Mouse (Mus musculus): ENCODE data around the gene Gm20388. TPM values are rescaled to one million over a fixed set of nuclear protein-coding genes. Genes with fewer than 3 reads are reported as not detected.
A peak's percentile ranks its signal among the peaks of the same experiment; 100 is the strongest.

The Gm20388 gene
- polyA plus RNA-seq, 1 experiment from 2014 or later, result not detected

DNA sequence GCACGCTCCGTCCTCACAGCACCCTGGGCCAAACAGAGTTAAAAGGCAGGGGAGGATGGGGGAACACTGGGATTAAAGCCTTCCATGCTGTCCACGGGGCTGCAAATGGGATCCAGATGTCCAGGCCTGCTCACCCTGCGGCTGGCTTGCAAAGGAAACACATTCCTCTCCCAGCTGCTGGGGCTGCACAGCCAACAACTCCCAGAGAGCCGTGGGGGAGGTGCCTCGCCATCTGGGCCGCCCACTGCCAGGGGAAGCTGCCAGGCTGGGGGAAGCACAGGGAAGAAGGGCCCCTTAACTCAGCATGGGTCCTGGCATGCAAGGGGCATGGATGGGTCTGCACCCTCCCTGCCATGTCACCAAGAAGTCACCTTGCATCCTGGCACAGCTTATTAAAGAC is 2750.5 kb downstream of the Gm20388 start:
- no peaks in the 10 kb centered on the region for H3K27me3 ChIP-seq (replicated peaks)
- peak overlapping the region; percentile 51 for H3K27ac ChIP-seq (replicated peaks)
- no peaks in the 10 kb centered on the region for H3K9me3 ChIP-seq
- 29% methylated on average over 7 of the region's 7 CpGs for WGBS
- H3K4me2 ChIP-seq, result 0 out of 2 replicates have a peak overlapping the region, but pooled peaks have one; percentile 0
- no peak overlapping the region for H3K9ac ChIP-seq
- H3K36me3 ChIP-seq, result no peaks in the 10 kb centered on the region
- H3K4me3 ChIP-seq, result no peak overlapping the region
- peak; percentile 28; the same call in 1 of the 2 replicates for ATAC-seq (ENCODE audit: extremely low read depth, insufficient number of reproducible peaks, low FRiP score, low TSS enrichment)
- H3K4me1 ChIP-seq, result peaks cover 70% of the 10 kb centered on the region

DNA sequence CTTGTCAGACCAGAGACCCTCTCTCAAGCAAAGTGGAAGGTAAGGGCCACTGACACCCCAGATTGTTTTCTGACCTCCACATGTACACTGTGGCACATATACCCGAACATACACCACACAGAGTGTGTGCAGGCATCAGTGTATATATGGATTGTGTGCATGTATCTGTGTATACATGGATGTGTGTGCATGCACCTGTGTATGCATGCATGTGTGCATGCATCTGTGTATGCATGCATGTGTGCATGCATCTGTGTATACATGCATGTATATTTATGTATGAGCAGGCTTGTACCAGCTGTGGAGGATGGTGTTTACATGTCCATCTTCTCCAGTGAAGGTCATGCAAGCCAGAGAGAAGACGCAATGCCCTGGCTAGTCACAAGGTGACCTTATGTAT is 2751.3 kb downstream of the Gm20388 start:
- Histone ChIP-seq H3K9me3 (no peaks in the 10 kb centered on the region), H3K4me2 (no peak overlapping the region), H3K4me3 (no peak overlapping the region), H3K9ac (no peak overlapping the region), H3K27me3 (replicated peaks) (no peaks in the 10 kb centered on the region), H3K36me3 (no peaks in the 10 kb centered on the region), H3K4me1 (peaks cover 72% of the 10 kb centered on the region), H3K27ac (replicated peaks) (no peak overlapping the region)
- WGBS, result 78% methylated on average over 2 of the region's 2 CpGs
- ATAC-seq (ENCODE audit: extremely low read depth, insufficient number of reproducible peaks, low FRiP score, low TSS enrichment), result no peak

GRCm38 (mm10) chr8:122663106-122663505 is 2752.5 kb downstream of the Gm20388 start:
- Histone ChIP-seq H3K4me2 (no peak overlapping the region), H3K36me3 (no peaks in the 10 kb centered on the region), H3K27ac (replicated peaks) (no peak overlapping the region), H3K27me3 (replicated peaks) (no peaks in the 10 kb centered on the region; the same call in 1 of the 2 replicates), H3K4me3 (no peak overlapping the region), H3K9ac (no peak overlapping the region), H3K4me1 (peaks cover 80% of the 10 kb centered on the region), H3K9me3 (no peaks in the 10 kb centered on the region)
- no peak for ATAC-seq (ENCODE audit: extremely low read depth, insufficient number of reproducible peaks, low FRiP score, low TSS enrichment)
- WGBS, result 74% methylated on average over 3 of the region's 3 CpGs

- H3K27ac ChIP-seq (replicated peaks), result no peak overlapping the region
- no peaks in the 10 kb centered on the region for H3K9me3 ChIP-seq
- no peak for ATAC-seq (ENCODE audit: extremely low read depth, insufficient number of reproducible peaks, low FRiP score, low TSS enrichment)
- no peak overlapping the region for H3K4me2 ChIP-seq
- WGBS, result 73% methylated on average over 5 of the region's 5 CpGs
- H3K9ac ChIP-seq, result no peak overlapping the region
- H3K4me3 ChIP-seq, result no peak overlapping the region
- no peaks in the 10 kb centered on the region for H3K36me3 ChIP-seq
- H3K27me3 ChIP-seq (replicated peaks), result peaks cover 2% of the 10 kb centered on the region; the same call in 1 of the 2 replicates
- peaks cover 79% of the 10 kb centered on the region for H3K4me1 ChIP-seq
Observed at GRCm38 (mm10) chr8:122663670-122664069, 2753.0 kb downstream of the Gm20388 start.

GRCm38 (mm10) chr8:122665221-122665620 is 2754.6 kb downstream of the Gm20388 start:
- H3K4me2 ChIP-seq, result peak overlapping the region; percentile 40
- no peak for ATAC-seq (ENCODE audit: extremely low read depth, insufficient number of reproducible peaks, low FRiP score, low TSS enrichment)
- peak overlapping the region; percentile 62; the same call in 1 of the 2 replicates for H3K9ac ChIP-seq
- H3K4me1 ChIP-seq, result peaks cover 90% of the 10 kb centered on the region
- 58% methylated on average over 8 of the region's 8 CpGs for WGBS
- H3K4me3 ChIP-seq, result no peak overlapping the region
- H3K9me3 ChIP-seq, result no peaks in the 10 kb centered on the region
- no peaks in the 10 kb centered on the region for H3K36me3 ChIP-seq
- H3K27me3 ChIP-seq (replicated peaks), result peaks cover 11% of the 10 kb centered on the region; the same call in 1 of the 2 replicates
- peak overlapping the region; percentile 81 for H3K27ac ChIP-seq (replicated peaks)

GRCm38 (mm10) chr8:122665667-122666316 is 2755.2 kb downstream of the Gm20388 start:
- no peak for ATAC-seq (ENCODE audit: extremely low read depth, insufficient number of reproducible peaks, low FRiP score, low TSS enrichment)
- Histone ChIP-seq H3K27ac (replicated peaks) (peak overlapping the region; percentile 81), H3K4me1 (peaks cover 90% of the 10 kb centered on the region), H3K27me3 (replicated peaks) (peaks cover 17% of the 10 kb centered on the region), H3K36me3 (no peaks in the 10 kb centered on the region), H3K9me3 (no peaks in the 10 kb centered on the region), H3K9ac (peak overlapping the region; percentile 62), H3K4me3 (no peak overlapping the region), H3K4me2 (peak overlapping the region; percentile 40)
- 47% methylated on average over 12 of the region's 14 CpGs for WGBS

DNA sequence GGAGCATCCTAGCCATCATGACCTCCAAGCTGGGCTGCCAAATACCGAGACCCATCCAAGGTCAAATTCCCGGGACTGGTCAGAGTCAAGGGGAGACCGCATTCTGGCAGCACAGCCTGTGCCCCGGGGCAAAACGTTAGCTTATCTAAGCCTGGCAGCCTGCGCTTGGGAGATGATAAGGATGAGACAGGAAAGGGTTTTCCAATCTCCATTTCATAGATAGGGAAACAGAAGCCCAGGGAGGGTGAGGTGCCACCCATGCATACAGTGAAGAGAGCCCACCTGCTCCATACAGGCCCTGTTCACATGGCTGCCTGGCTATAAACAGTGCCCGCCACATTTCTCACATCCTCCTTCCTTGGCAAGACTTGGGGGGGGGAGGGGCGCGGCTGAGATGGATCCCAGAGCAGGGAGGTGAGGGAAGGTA is 2755.7 kb downstream of the Gm20388 start:
- Histone ChIP-seq H3K36me3 (no peaks in the 10 kb centered on the region), H3K4me3 (no peak overlapping the region), H3K27me3 (replicated peaks) (peaks cover 23% of the 10 kb centered on the region), H3K9ac (peak overlapping the region; percentile 15; the same call in 1 of the 2 replicates), H3K9me3 (no peaks in the 10 kb centered on the region), H3K4me2 (peak overlapping the region; percentile 27), H3K27ac (replicated peaks) (peak overlapping the region; percentile 81), H3K4me1 (peaks cover 84% of the 10 kb centered on the region)
- WGBS, result 9% methylated on average over 9 of the region's 9 CpGs
- ATAC-seq (ENCODE audit: extremely low read depth, insufficient number of reproducible peaks, low FRiP score, low TSS enrichment), result no peak

GRCm38 (mm10) chr8:122666827-122667226 is 2756.2 kb downstream of the Gm20388 start:
- H3K27me3 ChIP-seq (replicated peaks), result peaks cover 27% of the 10 kb centered on the region
- H3K36me3 ChIP-seq, result no peaks in the 10 kb centered on the region
- H3K27ac ChIP-seq (replicated peaks), result peak overlapping the region; percentile 81
- 44% methylated on average over 12 of the region's 12 CpGs for WGBS
- peak overlapping the region; percentile 27 for H3K4me2 ChIP-seq
- ATAC-seq (ENCODE audit: extremely low read depth, insufficient number of reproducible peaks, low FRiP score, low TSS enrichment), result no peak
- H3K4me3 ChIP-seq, result no peak overlapping the region
- peak overlapping the region; percentile 15; the same call in 1 of the 2 replicates for H3K9ac ChIP-seq
- no peaks in the 10 kb centered on the region for H3K9me3 ChIP-seq
- peaks cover 80% of the 10 kb centered on the region for H3K4me1 ChIP-seq

DNA sequence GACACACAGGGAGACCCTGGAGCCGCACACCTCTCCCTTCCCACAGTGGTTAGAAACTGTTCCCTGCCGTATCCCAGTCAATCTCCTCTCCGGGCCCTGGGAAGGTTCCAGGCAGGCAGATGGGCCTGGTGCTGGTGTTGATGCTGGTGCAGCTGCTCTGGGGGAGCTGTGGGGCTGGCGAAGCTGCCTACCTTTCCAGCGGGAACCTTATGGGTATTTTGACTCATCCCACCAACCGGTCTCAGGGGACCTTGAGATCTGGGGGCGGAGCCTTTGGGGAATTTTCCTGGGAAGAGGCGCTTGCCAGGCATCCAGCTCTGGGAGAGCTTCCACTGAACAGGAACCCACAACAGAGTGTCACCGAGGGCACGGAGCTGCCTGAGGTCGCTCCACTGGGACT is 2757.2 kb downstream of the Gm20388 start:
- ATAC-seq (ENCODE audit: extremely low read depth, insufficient number of reproducible peaks, low FRiP score, low TSS enrichment), result no peak
- no peaks in the 10 kb centered on the region for H3K9me3 ChIP-seq
- no peak overlapping the region for H3K27ac ChIP-seq (replicated peaks)
- H3K4me2 ChIP-seq, result no peak overlapping the region
- 71% methylated on average over 11 of the region's 11 CpGs for WGBS
- H3K4me3 ChIP-seq, result no peak overlapping the region
- peaks cover 38% of the 10 kb centered on the region for H3K27me3 ChIP-seq (replicated peaks)
- 0 out of 2 replicates have a peak, but pooled peaks cover 2% of the 10 kb centered on the region for H3K36me3 ChIP-seq
- H3K9ac ChIP-seq, result no peak overlapping the region
- H3K4me1 ChIP-seq, result peaks cover 73% of the 10 kb centered on the region

GRCm38 (mm10) chr8:122669370-122669769 is 2758.7 kb downstream of the Gm20388 start:
- Histone ChIP-seq H3K9ac (0 out of 2 replicates have a peak overlapping the region, but pooled peaks have one; percentile 48), H3K27ac (replicated peaks) (no peak overlapping the region), H3K4me2 (no peak overlapping the region), H3K4me1 (peaks cover 60% of the 10 kb centered on the region), H3K4me3 (no peak overlapping the region), H3K36me3 (0 out of 2 replicates have a peak, but pooled peaks cover 6% of the 10 kb centered on the region), H3K9me3 (no peaks in the 10 kb centered on the region), H3K27me3 (replicated peaks) (peaks cover 53% of the 10 kb centered on the region)
- 32% methylated on average over 5 of the region's 5 CpGs for WGBS
- ATAC-seq (ENCODE audit: extremely low read depth, insufficient number of reproducible peaks, low FRiP score, low TSS enrichment), result no peak

DNA sequence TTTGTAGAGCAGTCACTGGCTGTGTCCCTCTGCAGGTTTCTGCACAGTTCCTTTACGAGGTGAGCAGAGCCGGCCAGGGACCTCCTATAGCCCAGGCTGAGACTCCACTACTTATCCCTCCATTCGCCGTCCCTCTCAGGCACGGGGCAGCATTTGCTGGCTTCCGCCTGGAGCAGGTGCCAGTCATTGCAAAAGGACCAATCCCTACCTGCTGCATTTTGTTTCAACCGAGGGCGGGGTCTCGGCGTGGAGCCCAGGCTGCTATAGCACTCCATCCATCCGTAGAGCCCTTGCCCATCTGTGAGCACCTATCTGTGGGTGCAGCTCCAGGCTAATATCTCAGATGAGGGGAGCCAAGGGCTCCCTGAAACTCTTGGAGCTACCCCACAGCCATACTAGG is 2759.4 kb downstream of the Gm20388 start:
- no peak overlapping the region for H3K4me3 ChIP-seq
- peaks cover 53% of the 10 kb centered on the region for H3K4me1 ChIP-seq
- H3K4me2 ChIP-seq, result peak overlapping the region; percentile 9
- 0 out of 2 replicates have a peak, but pooled peaks cover 6% of the 10 kb centered on the region for H3K36me3 ChIP-seq
- ATAC-seq (ENCODE audit: extremely low read depth, insufficient number of reproducible peaks, low FRiP score, low TSS enrichment), result no peak
- WGBS, result 29% methylated on average over 11 of the region's 11 CpGs
- no peak overlapping the region for H3K27ac ChIP-seq (replicated peaks)
- no peak overlapping the region for H3K9ac ChIP-seq
- H3K27me3 ChIP-seq (replicated peaks), result peaks cover 59% of the 10 kb centered on the region
- H3K9me3 ChIP-seq, result no peaks in the 10 kb centered on the region

GRCm38 (mm10) chr8:122670718-122671117 is 2760.1 kb downstream of the Gm20388 start:
- peaks cover 66% of the 10 kb centered on the region for H3K27me3 ChIP-seq (replicated peaks)
- H3K9ac ChIP-seq, result no peak overlapping the region
- H3K36me3 ChIP-seq, result 0 out of 2 replicates have a peak, but pooled peaks cover 6% of the 10 kb centered on the region
- H3K4me1 ChIP-seq, result peaks cover 49% of the 10 kb centered on the region
- no peak overlapping the region for H3K4me3 ChIP-seq
- H3K4me2 ChIP-seq, result no peak overlapping the region
- H3K27ac ChIP-seq (replicated peaks), result no peak overlapping the region
- WGBS, result 52% methylated on average over 3 of the region's 3 CpGs
- no peak for ATAC-seq (ENCODE audit: extremely low read depth, insufficient number of reproducible peaks, low FRiP score, low TSS enrichment)
- H3K9me3 ChIP-seq, result no peaks in the 10 kb centered on the region

Data from heart, embryonic 13.5 days (tissue).